Comparison of ENCODE assay signal across 22 mouse cellular contexts in genomic region chr8:119810953-119811499, GRCm38 (mm10). TPM values are rescaled to one million over a fixed set of nuclear protein-coding genes. Genes with fewer than 3 reads are reported as not detected.
DNase-seq lines count a peak whose midpoint lies in the region; ATAC-seq lines count a peak whose summit lies in the region.
"Had no signal": no experiment of that assay in that cellular context is flagged by ENCODE, and none has a peak within 500 bp of the region (broad histone marks: within the 10 kb centered on the region; RNA-seq: fewer than 3 reads in every experiment).

No protein-coding gene starts in this region.

- no peak for ATAC-seq in midbrain, embryonic 15.5 days (replicated peaks)
- no peak for ATAC-seq in forebrain, embryonic 15.5 days (replicated peaks)
- no peak for ATAC-seq in stomach, embryonic 15.5 days (ENCODE audit: insufficient read depth, low FRiP score, low read depth)
- ATAC-seq in kidney, embryonic 16.5 days (ENCODE audit: low FRiP score, low TSS enrichment) = no peak

- H3K27me3 ChIP-seq in midbrain, embryonic 10.5 days (ENCODE audit: low read depth, poor library complexity, severe bottlenecking) = no peaks in the 10 kb centered on the region
- no peaks in the 10 kb centered on the region for H3K27me3 ChIP-seq in midbrain, embryonic 15.5 days (replicated peaks)
- no peaks in the 10 kb centered on the region for H3K27me3 ChIP-seq in forebrain, embryonic 15.5 days
- no peaks in the 10 kb centered on the region for H3K27me3 ChIP-seq in stomach, embryonic 15.5 days (replicated peaks)
- no peaks in the 10 kb centered on the region for H3K27me3 ChIP-seq in kidney, embryonic 16.5 days (ENCODE audit: insufficient read depth, low read length)
- H3K27me3 ChIP-seq: embryonic facial prominence, embryonic 15.5 days; heart, embryonic 12.5 days; liver, embryonic 13.5 days; neural tube, embryonic 15.5 days had no signal

- 87% methylated on average over 14 of the region's 14 CpGs for WGBS in midbrain, embryonic 10.5 days
- WGBS in midbrain, embryonic 15.5 days = 70% methylated on average over 14 of the region's 14 CpGs
- 73% methylated on average over 14 of the region's 14 CpGs for WGBS in forebrain, embryonic 15.5 days
- WGBS in macrophage (ENCODE audit: missing documents) = 94% methylated on average over 14 of the region's 14 CpGs
- WGBS in stomach, embryonic 15.5 days = 77% methylated on average over 14 of the region's 14 CpGs
- 87% methylated on average over 14 of the region's 14 CpGs for WGBS in kidney, embryonic 16.5 days

- H3K4me1 ChIP-seq in midbrain, embryonic 10.5 days = peaks cover 70% of the 10 kb centered on the region
- peaks cover 42% of the 10 kb centered on the region for H3K4me1 ChIP-seq in midbrain, embryonic 15.5 days
- peaks cover 48% of the 10 kb centered on the region for H3K4me1 ChIP-seq in forebrain, embryonic 15.5 days
- peaks cover 44% of the 10 kb centered on the region for H3K4me1 ChIP-seq in stomach, embryonic 15.5 days
- H3K4me1 ChIP-seq in kidney, embryonic 16.5 days (ENCODE audit: insufficient read depth, low read length) = peaks cover 35% of the 10 kb centered on the region

- H3K4me2 ChIP-seq in midbrain, embryonic 15.5 days = no peak overlapping the region
- no peak overlapping the region for H3K4me2 ChIP-seq in forebrain, embryonic 15.5 days (replicated peaks)
- H3K4me2 ChIP-seq in stomach, embryonic 15.5 days = no peak overlapping the region
- H3K4me2 ChIP-seq in kidney, embryonic 16.5 days (replicated peaks; ENCODE audit: low read depth, low read length) = no peak overlapping the region
- H3K4me2 ChIP-seq: embryonic facial prominence, embryonic 15.5 days; heart, embryonic 12.5 days; liver, embryonic 13.5 days had no signal

- peak overlapping the region; percentile 81 for H3K27ac ChIP-seq in midbrain, embryonic 10.5 days (replicated peaks)
- H3K27ac ChIP-seq in midbrain, embryonic 15.5 days = no peak overlapping the region
- peak overlapping the region; percentile 62 for H3K27ac ChIP-seq in forebrain, embryonic 15.5 days (replicated peaks)
- H3K27ac ChIP-seq in macrophage = 0 out of 2 replicates have a peak overlapping the region, but pooled peaks have one; percentile 93
- H3K27ac ChIP-seq in stomach, embryonic 15.5 days = peak overlapping the region; percentile 44; the same call in 1 of the 2 replicates
- no peak overlapping the region for H3K27ac ChIP-seq in kidney, embryonic 16.5 days (ENCODE audit: low read length)
- H3K27ac ChIP-seq: embryonic facial prominence, embryonic 15.5 days; liver, embryonic 13.5 days; neural tube, embryonic 15.5 days had no signal

- no peak overlapping the region for H3K4me3 ChIP-seq in midbrain, embryonic 10.5 days
- H3K4me3 ChIP-seq in midbrain, embryonic 15.5 days = no peak overlapping the region
- H3K4me3 ChIP-seq in forebrain, embryonic 15.5 days = no peak overlapping the region
- H3K4me3 ChIP-seq in macrophage (ENCODE audit: inconsistent target) = no peak overlapping the region
- H3K4me3 ChIP-seq in stomach, embryonic 15.5 days (replicated peaks) = no peak overlapping the region
- H3K4me3 ChIP-seq in kidney, embryonic 16.5 days (ENCODE audit: low read length) = no peak overlapping the region
- H3K4me3 ChIP-seq: embryonic facial prominence, embryonic 15.5 days; heart, embryonic 12.5 days; limb, embryonic 10.5 days; liver, embryonic 13.5 days; neural tube, embryonic 15.5 days had no signal

- H3K9me3 ChIP-seq in midbrain, embryonic 10.5 days (replicated peaks) = 0 out of 2 replicates have a peak, but pooled peaks cover 3% of the 10 kb centered on the region
- H3K9me3 ChIP-seq in midbrain, embryonic 15.5 days = no peaks in the 10 kb centered on the region
- H3K9me3 ChIP-seq in forebrain, embryonic 15.5 days = no peaks in the 10 kb centered on the region
- H3K9me3 ChIP-seq in stomach, embryonic 15.5 days = no peaks in the 10 kb centered on the region
- no peaks in the 10 kb centered on the region for H3K9me3 ChIP-seq in kidney, embryonic 16.5 days (ENCODE audit: low read length)
- H3K9me3 ChIP-seq: embryonic facial prominence, embryonic 15.5 days; G1E; heart, embryonic 12.5 days; limb, embryonic 10.5 days; liver, embryonic 13.5 days; neural tube, embryonic 15.5 days had no signal

- peaks cover 64% of the 10 kb centered on the region for H3K36me3 ChIP-seq in midbrain, embryonic 10.5 days
- no peaks in the 10 kb centered on the region for H3K36me3 ChIP-seq in midbrain, embryonic 15.5 days (replicated peaks)
- peaks cover 2% of the 10 kb centered on the region; the same call in 1 of the 2 replicates for H3K36me3 ChIP-seq in forebrain, embryonic 15.5 days
- H3K36me3 ChIP-seq in macrophage (ENCODE audit: inconsistent target) = peaks cover 45% of the 10 kb centered on the region
- H3K36me3 ChIP-seq in stomach, embryonic 15.5 days = peaks cover 12% of the 10 kb centered on the region; the same call in 1 of the 2 replicates
- H3K36me3 ChIP-seq in kidney, embryonic 16.5 days (ENCODE audit: insufficient read depth, low read length) = peaks cover 20% of the 10 kb centered on the region
- H3K36me3 ChIP-seq: G1E had no signal

- no peak overlapping the region for H3K9ac ChIP-seq in midbrain, embryonic 15.5 days
- H3K9ac ChIP-seq in forebrain, embryonic 15.5 days (replicated peaks) = no peak overlapping the region
- no peak overlapping the region for H3K9ac ChIP-seq in stomach, embryonic 15.5 days
- no peak overlapping the region for H3K9ac ChIP-seq in kidney, embryonic 16.5 days (replicated peaks; ENCODE audit: low read length)
- H3K9ac ChIP-seq: embryonic facial prominence, embryonic 15.5 days; heart, embryonic 12.5 days; liver, embryonic 13.5 days; neural tube, embryonic 15.5 days had no signal

- no peak for DNase-seq in midbrain, embryonic 10.5 days (ENCODE audit: low spot score)
- no peak for DNase-seq in thymus, postnatal 10 days (ENCODE audit: low spot score in 2 of 2)
- no peak for DNase-seq in gastrocnemius, postnatal 10 days
- DNase-seq: adrenal gland, postnatal 14 days; cerebellum, adult 8-10 months; gastrocnemius, postnatal 36 days; heart, postnatal 36 days; kidney, adult 18-20 months; kidney, postnatal 4 days; liver, embryonic 13.5 days; lung, postnatal 10 days; thymus, postnatal 25 days had no signal

- peaks cover 57% of the 10 kb centered on the region for H3K79me2 ChIP-seq in macrophage (ENCODE audit: inconsistent target)

RNA-seq across cellular contexts. Expression of gene Cotl1, which starts 29.3 kb away (rescaled TPM):
- 150 and 197 TPM in 2 replicates for polyA plus RNA-seq in midbrain, embryonic 10.5 days (2016; fragmentation: Nextera tagmentation; extraction: Ambion mirVana)
- polyA plus RNA-seq in midbrain, embryonic 15.5 days (2015; fragmentation: Nextera tagmentation; extraction: Ambion mirVana) = 123 and 134 TPM in 2 replicates
- 127 and 138 TPM in 2 replicates for polyA plus RNA-seq in forebrain, embryonic 15.5 days (2015; fragmentation: Nextera tagmentation; extraction: Ambion mirVana)
- total RNA-seq in macrophage (2018; cell fraction: chromatin; rRNA removed) = 100 to 1,000 TPM in 1 of 26 experiments, 10 to 100 TPM in 24, 1 to 10 TPM in 1; 9.6 to 147 (median 49.2) TPM
- total RNA-seq in macrophage (2018; cell fraction: cytosol; rRNA removed) = 100 to 1,000 TPM; 588 to 806 (median 705) TPM
- total RNA-seq in macrophage (2018; cell fraction: nucleus; rRNA removed) = 100 to 1,000 TPM in 24 of 26 experiments, 10 to 100 TPM in 2; 50.1 to 383 (median 147) TPM
- 407 to 941 TPM (median 598 TPM) in 3 replicates for polyA plus RNA-seq in macrophage (2018)
- 119 and 135 TPM in 2 replicates for polyA plus RNA-seq in stomach, embryonic 15.5 days (2015; fragmentation: Nextera tagmentation; extraction: Ambion mirVana)
- 10 to 100 TPM; 38.3 to 41.8 TPM for total RNA-seq in gastrocnemius, postnatal 10 days (2021)
- polyA plus RNA-seq in kidney, embryonic 16.5 days (2015; fragmentation: Nextera tagmentation; extraction: Ambion mirVana) = 130 and 138 TPM in 2 replicates

RNA-seq across cellular contexts. Expression of gene Tldc1, which starts 32.8 kb away (rescaled TPM):
- 15.4 and 16.4 TPM in 2 replicates for polyA plus RNA-seq in midbrain, embryonic 10.5 days (2016; fragmentation: Nextera tagmentation; extraction: Ambion mirVana)
- polyA plus RNA-seq in midbrain, embryonic 15.5 days (2015; fragmentation: Nextera tagmentation; extraction: Ambion mirVana) = 11.4 and 11.8 TPM in 2 replicates
- 14.5 and 14.9 TPM in 2 replicates for polyA plus RNA-seq in forebrain, embryonic 15.5 days (2015; fragmentation: Nextera tagmentation; extraction: Ambion mirVana)
- total RNA-seq in macrophage (2018; cell fraction: chromatin; rRNA removed) = 10 to 100 TPM in 13 of 26 experiments, 1 to 10 TPM in 13; 3.9 to 19.4 (median 10.4) TPM
- total RNA-seq in macrophage (2018; cell fraction: cytosol; rRNA removed) = 10 to 100 TPM in 17 of 26 experiments, 1 to 10 TPM in 9; 4.5 to 18.2 (median 11.5) TPM
- total RNA-seq in macrophage (2018; cell fraction: nucleus; rRNA removed) = 10 to 100 TPM in 14 of 26 experiments, 1 to 10 TPM in 12; 2.6 to 19.0 (median 10.9) TPM
- 9.6 to 10.4 TPM (median 10.1 TPM) in 3 replicates for polyA plus RNA-seq in macrophage (2018)
- polyA plus RNA-seq in stomach, embryonic 15.5 days (2015; fragmentation: Nextera tagmentation; extraction: Ambion mirVana) = 12.9 and 13.8 TPM in 2 replicates
- total RNA-seq in gastrocnemius, postnatal 10 days (2021) = 1 to 10 TPM; 4.7 to 5.2 TPM
- polyA plus RNA-seq in kidney, embryonic 16.5 days (2015; fragmentation: Nextera tagmentation; extraction: Ambion mirVana) = 16.5 and 19.7 TPM in 2 replicates

RNA-seq across cellular contexts. Expression of gene Klhl36, which starts 51.0 kb away (rescaled TPM):
- 12.8 and 13.0 TPM in 2 replicates for polyA plus RNA-seq in midbrain, embryonic 10.5 days (2016; fragmentation: Nextera tagmentation; extraction: Ambion mirVana)
- 18.3 and 20.2 TPM in 2 replicates for polyA plus RNA-seq in midbrain, embryonic 15.5 days (2015; fragmentation: Nextera tagmentation; extraction: Ambion mirVana)
- polyA plus RNA-seq in forebrain, embryonic 15.5 days (2015; fragmentation: Nextera tagmentation; extraction: Ambion mirVana) = 15.3 and 15.4 TPM in 2 replicates
- 10 to 100 TPM in 7 of 26 experiments, 1 to 10 TPM in 18, under 1 TPM in 1; 0.70 to 12.8 (median 6.1) TPM for total RNA-seq in macrophage (2018; cell fraction: chromatin; rRNA removed)
- 1 to 10 TPM; 1.8 to 9.2 (median 6.8) TPM for total RNA-seq in macrophage (2018; cell fraction: cytosol; rRNA removed)
- total RNA-seq in macrophage (2018; cell fraction: nucleus; rRNA removed) = 1 to 10 TPM in 25 of 26 experiments, under 1 TPM in 1; 0.93 to 9.8 (median 5.3) TPM
- polyA plus RNA-seq in macrophage (2018) = 2.8 to 6.7 TPM (median 5.1 TPM) in 3 replicates
- 12.3 and 12.8 TPM in 2 replicates for polyA plus RNA-seq in stomach, embryonic 15.5 days (2015; fragmentation: Nextera tagmentation; extraction: Ambion mirVana)
- 1 to 10 TPM; 2.9 to 3.9 TPM for total RNA-seq in gastrocnemius, postnatal 10 days (2021)
- 20.4 and 22.4 TPM in 2 replicates for polyA plus RNA-seq in kidney, embryonic 16.5 days (2015; fragmentation: Nextera tagmentation; extraction: Ambion mirVana)

Comparison
In these comparisons a context has a peak if more than half of its experiments do, and no peak if none do; other contexts are left out.
1. H3K27ac ChIP-seq: peak in midbrain, embryonic 10.5 days (single experiment), forebrain, embryonic 15.5 days (single experiment), macrophage (single experiment) and stomach, embryonic 15.5 days (single experiment); none in midbrain, embryonic 15.5 days (single experiment) and kidney, embryonic 16.5 days (single experiment).